Mouse (Mus musculus): ENCODE measurements around the gene Gm21541. TPM values are rescaled to one million over a fixed set of nuclear protein-coding genes. Genes with fewer than 3 reads are reported as not detected.
"Not testable (repeated sequence)": the region's sequence is repeated elsewhere in the genome, so short reads cannot be mapped to it uniquely, and the experiment has no call there.

The Gm21541 gene
- polyA plus RNA-seq (2014; fragmentation: Nextera tagmentation; extraction: Ambion mirVana): 0.22 TPM in 1 of 2 replicates, not detected in the other

DNA sequence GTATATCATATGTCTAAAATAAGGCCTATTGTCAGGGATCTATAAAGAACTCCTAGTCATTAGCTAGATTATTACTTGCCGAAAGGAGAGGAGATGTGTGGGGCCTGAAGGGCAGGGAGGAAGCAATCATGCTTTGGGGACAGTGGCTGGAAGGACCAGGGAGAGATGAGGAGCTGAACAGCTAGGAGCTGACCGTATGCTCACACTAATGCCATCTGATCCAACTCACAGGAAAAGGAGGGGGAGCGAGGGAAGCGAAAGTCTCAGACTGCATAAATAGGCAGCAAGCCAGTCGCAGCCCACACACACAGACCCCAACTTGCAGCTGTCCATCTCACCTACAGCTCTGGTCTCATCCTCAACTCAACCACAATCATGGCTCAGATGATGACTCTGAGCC is at the start of gene Gm21541:
Gene Gm21541, plus strand, starts transcription at position 301 of the 400 bp plus-strand sequence.
- not testable (repeated sequence) for H3K27me3 ChIP-seq (replicated peaks; ENCODE audit: control insufficient read depth, insufficient read depth, low read length); H3K9me3 ChIP-seq (ENCODE audit: control insufficient read depth, low read length); ATAC-seq (replicated peaks; ENCODE audit: low FRiP score); H3K4me2 ChIP-seq; H3K27ac ChIP-seq (ENCODE audit: low read depth, low read length); H3K36me3 ChIP-seq (ENCODE audit: control insufficient read depth, insufficient read depth, low read length); H3K9ac ChIP-seq (ENCODE audit: low read depth, low read length); H3K4me3 ChIP-seq (ENCODE audit: low read depth, low read length); H3K4me1 ChIP-seq (replicated peaks; ENCODE audit: control insufficient read depth, insufficient read depth, low read length); DNase-seq (ENCODE audit: low spot score)
- WGBS: no CpG with 5 or more reads among the region's 5 CpGs

DNA sequence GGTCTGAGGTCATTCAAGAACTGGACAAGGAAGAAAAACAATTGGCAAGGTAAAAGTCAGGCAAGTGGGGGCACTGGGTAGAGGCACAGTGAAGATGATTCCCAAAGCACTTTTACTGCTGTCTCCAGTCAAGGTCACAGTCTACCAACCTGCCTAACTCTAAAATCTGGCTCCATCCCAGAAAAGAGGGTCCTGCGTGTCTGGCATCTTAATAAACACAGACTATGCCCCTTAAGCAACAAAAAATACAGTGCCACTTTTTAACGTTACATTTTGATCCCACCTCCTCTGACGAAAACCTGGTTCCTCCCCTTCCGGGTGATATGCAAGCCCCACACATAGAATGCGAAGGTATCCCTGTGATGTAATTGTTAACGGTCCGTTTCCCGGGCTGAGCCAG is 37.9 kb downstream of the Gm21541 start, which contains the start of gene Gm20878:
Gene Gm20878, plus strand, starts transcription at position 301 of the 400 bp plus-strand sequence.
- H3K4me2 ChIP-seq; H3K4me3 ChIP-seq (ENCODE audit: low read depth, low read length); H3K27ac ChIP-seq (ENCODE audit: low read depth, low read length); DNase-seq (ENCODE audit: low spot score); H3K36me3 ChIP-seq (ENCODE audit: control insufficient read depth, insufficient read depth, low read length); H3K9me3 ChIP-seq (ENCODE audit: control insufficient read depth, low read length); ATAC-seq (replicated peaks; ENCODE audit: low FRiP score); H3K9ac ChIP-seq (ENCODE audit: low read depth, low read length); H3K27me3 ChIP-seq (replicated peaks; ENCODE audit: control insufficient read depth, insufficient read depth, low read length); H3K4me1 ChIP-seq (replicated peaks; ENCODE audit: control insufficient read depth, insufficient read depth, low read length): not testable (repeated sequence)
- no CpG with 5 or more reads among the region's 8 CpGs for WGBS

Other genes starting within 250 kb of the Gm21541 start
- gene Cntfr, start 206.5 kb upstream of the Gm21541 start, polyA plus RNA-seq (2014; fragmentation: Nextera tagmentation; extraction: Ambion mirVana): 5.2 and 6.0 TPM in 2 replicates
- gene Il11ra1, start 203.6 kb upstream of the Gm21541 start, polyA plus RNA-seq (2014; fragmentation: Nextera tagmentation; extraction: Ambion mirVana): 66.8 and 72.9 TPM in 2 replicates
- gene Rpp25l, start 190.1 kb upstream of the Gm21541 start, polyA plus RNA-seq (2014; fragmentation: Nextera tagmentation; extraction: Ambion mirVana): 67.8 and 71.2 TPM in 2 replicates
- gene Dctn3, start 180.4 kb upstream of the Gm21541 start, polyA plus RNA-seq (2014; fragmentation: Nextera tagmentation; extraction: Ambion mirVana): 107 and 118 TPM in 2 replicates
- not detected in 2 replicates for gene Arid3c, start 172.5 kb upstream of the Gm21541 start, polyA plus RNA-seq (2014; fragmentation: Nextera tagmentation; extraction: Ambion mirVana)
- gene Galt, start 148.4 kb upstream of the Gm21541 start, polyA plus RNA-seq (2014; fragmentation: Nextera tagmentation; extraction: Ambion mirVana): 40.7 and 45.8 TPM in 2 replicates
- gene Sigmar1, start 147.5 kb upstream of the Gm21541 start, polyA plus RNA-seq (2014; fragmentation: Nextera tagmentation; extraction: Ambion mirVana): 87.5 and 90.5 TPM in 2 replicates
- 14.4 TPM in 2 replicates for gene Ccl27a, start 129.4 kb upstream of the Gm21541 start, polyA plus RNA-seq (2014; fragmentation: Nextera tagmentation; extraction: Ambion mirVana)
- gene Gm20878, start 38.0 kb downstream of the Gm21541 start, polyA plus RNA-seq (2014; fragmentation: Nextera tagmentation; extraction: Ambion mirVana): 0.37 and 1.4 TPM in 2 replicates
- 0.04 and 0.16 TPM in 2 replicates for gene Fam205a4, start 62.4 kb downstream of the Gm21541 start, polyA plus RNA-seq (2014; fragmentation: Nextera tagmentation; extraction: Ambion mirVana)
- gene Gm21093, start 131.1 kb downstream of the Gm21541 start, polyA plus RNA-seq (2014; fragmentation: Nextera tagmentation; extraction: Ambion mirVana): not detected in 2 replicates
- not detected in 2 replicates for gene Gm3893, start 187.6 kb downstream of the Gm21541 start, polyA plus RNA-seq (2014; fragmentation: Nextera tagmentation; extraction: Ambion mirVana)
- gene Gm13304, start 211.2 kb downstream of the Gm21541 start, polyA plus RNA-seq (2014; fragmentation: Nextera tagmentation; extraction: Ambion mirVana): not detected in 2 replicates
- not detected in 2 replicates for gene Gm13306, start 249.8 kb downstream of the Gm21541 start, polyA plus RNA-seq (2014; fragmentation: Nextera tagmentation; extraction: Ambion mirVana)

All from liver, embryonic 11.5 days (tissue).